ENCODE assay signal across 9 mouse cellular contexts in genomic region chr5:9073177-9073854, GRCm38 (mm10). TPM values are rescaled to one million over a fixed set of nuclear protein-coding genes. Genes with fewer than 3 reads are reported as not detected.
A peak's percentile ranks its signal among the peaks of the same experiment; 100 is the strongest.
DNase-seq lines count a peak whose midpoint lies in the region; ATAC-seq lines count a peak whose summit lies in the region.
"Had no signal": no experiment of that assay in that cellular context is flagged by ENCODE, and none has a peak within 500 bp of the region (broad histone marks: within the 10 kb centered on the region; RNA-seq: fewer than 3 reads in every experiment).

No protein-coding gene starts in this region.

- ATAC-seq in kidney, embryonic 16.5 days (ENCODE audit: low FRiP score, low TSS enrichment), result peak; percentile 49; the same call in 1 of the 2 replicates

- WGBS in kidney, embryonic 16.5 days, result 68% methylated on average over 5 of the region's 5 CpGs

- H3K9me3 ChIP-seq in kidney, embryonic 16.5 days (ENCODE audit: low read length), result no peaks in the 10 kb centered on the region
- H3K9me3 ChIP-seq: liver, embryonic 13.5 days had no signal

- H3K36me3 ChIP-seq in kidney, embryonic 16.5 days (ENCODE audit: insufficient read depth, low read length), result no peaks in the 10 kb centered on the region
- H3K36me3 ChIP-seq: liver, embryonic 13.5 days had no signal

- no peaks in the 10 kb centered on the region for H3K27me3 ChIP-seq in kidney, embryonic 16.5 days (ENCODE audit: insufficient read depth, low read length)
- H3K27me3 ChIP-seq: liver, embryonic 13.5 days had no signal

- no peak for DNase-seq in kidney, postnatal 10 days
- peak; percentile 24 for DNase-seq in ES-CJ7 (ENCODE audit: low read depth, low spot score)
- peak; percentile 31 for DNase-seq in embryo, embryonic 11 days
- DNase-seq in kidney, postnatal 36 days, result peak; percentile 19 to 42
- DNase-seq in retina, postnatal 1 day, result peak; percentile 75
- no peak for DNase-seq in left cerebral cortex, adult 8-10 months (ENCODE audit: low spot score in 2 of 2)
- no peak for DNase-seq in right cerebral cortex, postnatal 4 days
- DNase-seq: liver, embryonic 13.5 days had no signal

- no peak overlapping the region for H3K9ac ChIP-seq in kidney, embryonic 16.5 days (replicated peaks; ENCODE audit: low read length)
- H3K9ac ChIP-seq: liver, embryonic 13.5 days had no signal

- no peak overlapping the region for H3K27ac ChIP-seq in kidney, embryonic 16.5 days (ENCODE audit: low read length)
- H3K27ac ChIP-seq: liver, embryonic 13.5 days had no signal

- no peak overlapping the region for H3K4me2 ChIP-seq in kidney, embryonic 16.5 days (replicated peaks; ENCODE audit: low read depth, low read length)
- H3K4me2 ChIP-seq: liver, embryonic 13.5 days had no signal

- no peak overlapping the region for H3K4me3 ChIP-seq in kidney, embryonic 16.5 days (ENCODE audit: low read length)
- H3K4me3 ChIP-seq: liver, embryonic 13.5 days had no signal

- H3K4me1 ChIP-seq in kidney, embryonic 16.5 days (ENCODE audit: insufficient read depth, low read length), result no peaks in the 10 kb centered on the region

RNA-seq across cellular contexts. Expression of gene Tmem243, which starts 27.2 kb away (rescaled TPM):
- 11.6 and 18.6 TPM in 2 replicates for polyA plus RNA-seq in kidney, embryonic 16.5 days (2015; fragmentation: Nextera tagmentation; extraction: Ambion mirVana)
- total RNA-seq in left cerebral cortex, adult 8-10 months (2022), result 10 to 100 TPM; 11.4 to 16.5 (median 12.9) TPM

Comparison
In these comparisons a context has a peak if more than half of its experiments do, and no peak if none do; other contexts are left out.
1. DNase-seq: peak in ES-CJ7 (single experiment), embryo, embryonic 11 days (single experiment), kidney, postnatal 36 days (2 of 2) and retina, postnatal 1 day (single experiment); none in kidney, postnatal 10 days (single experiment), left cerebral cortex, adult 8-10 months (0 of 2) and right cerebral cortex, postnatal 4 days (single experiment).